Mouse (Mus musculus) limb, embryonic 12.5 days (tissue): ENCODE data around the gene Pinlyp. TPM values are rescaled to one million over a fixed set of nuclear protein-coding genes. Genes with fewer than 3 reads are reported as not detected.
A peak's percentile ranks its signal among the peaks of the same experiment; 100 is the strongest.
"Not testable (repeated sequence)": the region's sequence is repeated elsewhere in the genome, so short reads cannot be mapped to it uniquely, and the experiment has no call there.

Experiments used
- ATAC-seq: fragments of 200-750 bp; cut with Nextera tagmentation; 2 replicates; pipeline ENCODE4 v1.8.0; 2017; ENCODE audit warnings: low read depth, moderate TSS enrichment; ENCODE audit not compliant: insufficient number of reproducible peaks, insufficient read depth, low FRiP score, low TSS enrichment
- H3K27ac ChIP-seq: fragments of 300-500 bp; sonication (generic); 2 replicates; pipeline ENCODE4 v1.5.1; 2016; ENCODE audit warnings: mild to moderate bottlenecking, moderate library complexity
- H3K27me3 ChIP-seq: fragments of 300-500 bp; sonication (generic); 2 replicates; pipeline ENCODE4 v1.6.1; 2016; ENCODE audit warnings: mild to moderate bottlenecking, moderate library complexity
- H3K36me3 ChIP-seq: fragments of 300-500 bp; sonication (generic); 2 replicates; pipeline ENCODE4 v1.6.1; 2016; ENCODE audit warnings: mild to moderate bottlenecking, moderate library complexity
- H3K4me1 ChIP-seq: fragments of 300-500 bp; sonication (generic); replicated peaks from 2 replicates; pipeline ENCODE4 v1.6.1; 2016
- H3K4me2 ChIP-seq: fragments of 300-500 bp; sonication (generic); 2 replicates; pipeline ENCODE4 v1.6.1; 2016; ENCODE audit warnings: mild to moderate bottlenecking, moderate library complexity
- H3K4me3 ChIP-seq: fragments of 300-500 bp; sonication (generic); replicated peaks from 2 replicates; pipeline ENCODE4 v1.5.1; 2016; ENCODE audit warnings: mild to moderate bottlenecking
- H3K9ac ChIP-seq: fragments of 300-500 bp; sonication (generic); replicated peaks from 2 replicates; pipeline ENCODE4 v1.6.1; 2016; ENCODE audit warnings: mild to moderate bottlenecking, moderate library complexity
- H3K9me3 ChIP-seq: fragments of 300-500 bp; sonication (generic); 2 replicates; pipeline ENCODE4 v1.6.1; 2016; ENCODE audit warnings: mild to moderate bottlenecking, moderate library complexity
- WGBS: fragments of 180-500 bp; shearing (Covaris S2); methylation state at CpG from one replicate; pipeline ENCODE4 v1.1.7; 2016; 5-methylcytosine and 5-hydroxymethylcytosine counted together
- polyA plus RNA-seq: library from polyadenylated mRNA; unstranded; fragments of >200 nt; fragmentation: Nextera tagmentation; extraction: Ambion mirVana; gene quantifications from 2 replicates; pipeline ENCODE4 v1.2.1, GENCODE M21; 2016

Pinlyp gene
- polyA plus RNA-seq, 1 experiment from 2014 or later = not detected

GRCm38 (mm10) chr7:24520054-24520453 lies 25.9 kb downstream of the Pinlyp start:
- ATAC-seq = not testable (repeated sequence)
- WGBS = 87% methylated on average over 10 of the region's 10 CpGs
- H3K36me3 ChIP-seq = peaks cover 26% of the 10 kb centered on the region

DNA sequence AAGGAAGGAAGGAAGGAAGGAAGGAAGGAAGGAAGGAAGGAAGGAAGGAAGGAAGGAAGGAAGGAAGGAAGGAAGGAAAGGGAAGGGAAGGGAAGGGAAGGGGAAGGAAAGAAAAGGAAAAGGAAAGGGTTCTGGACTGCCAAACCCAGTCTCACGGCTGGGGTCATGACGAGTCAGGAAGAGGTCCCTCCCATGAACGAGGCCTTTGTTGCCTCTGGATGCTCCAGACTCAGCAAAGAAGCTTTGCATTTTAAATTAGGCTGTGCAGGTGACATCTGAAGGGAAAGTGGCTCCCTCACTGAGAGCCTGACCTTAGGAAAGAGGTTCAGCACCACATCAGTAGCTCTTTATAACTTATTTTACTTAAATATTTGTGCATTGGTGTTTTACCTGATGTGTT lies 26.8 kb downstream of the Pinlyp start:
- H3K9ac ChIP-seq = no peak overlapping the region
- 73% methylated on average over 3 of the region's 3 CpGs for WGBS
- H3K27ac ChIP-seq = no peak overlapping the region
- ATAC-seq = no peak
- H3K4me3 ChIP-seq = no peak overlapping the region
- H3K36me3 ChIP-seq = peaks cover 35% of the 10 kb centered on the region
- H3K4me2 ChIP-seq = no peak overlapping the region
- H3K4me1 ChIP-seq = no peaks in the 10 kb centered on the region
- no peaks in the 10 kb centered on the region for H3K9me3 ChIP-seq
- no peaks in the 10 kb centered on the region for H3K27me3 ChIP-seq

More at GRCm38 (mm10) chr7:24520054-24520453, 25.9 kb downstream of the Pinlyp start:
- H3K9me3 ChIP-seq, H3K27ac ChIP-seq, H3K4me2 ChIP-seq, H3K9ac ChIP-seq, H3K4me3 ChIP-seq, H3K27me3 ChIP-seq, H3K4me1 ChIP-seq: not testable (repeated sequence)

GRCm38 (mm10) chr7:24517654-24518053 lies 28.3 kb downstream of the Pinlyp start:
- Histone ChIP-seq H3K9ac (no peak overlapping the region), H3K4me2 (no peak overlapping the region), H3K4me1 (no peaks in the 10 kb centered on the region), H3K4me3 (no peak overlapping the region), H3K36me3 (peaks cover 50% of the 10 kb centered on the region), H3K9me3 (no peaks in the 10 kb centered on the region), H3K27me3 (no peaks in the 10 kb centered on the region), H3K27ac (no peak overlapping the region)
- 70% methylated on average over 6 of the region's 6 CpGs for WGBS
- no peak for ATAC-seq

GRCm38 (mm10) chr7:24517077-24517476 lies 28.8 kb downstream of the Pinlyp start:
- Histone ChIP-seq H3K9me3 (no peaks in the 10 kb centered on the region), H3K4me1 (no peaks in the 10 kb centered on the region), H3K27me3 (no peaks in the 10 kb centered on the region), H3K36me3 (peaks cover 56% of the 10 kb centered on the region), H3K4me2 (no peak overlapping the region), H3K9ac (no peak overlapping the region), H3K4me3 (no peak overlapping the region), H3K27ac (no peak overlapping the region)
- no peak for ATAC-seq
- WGBS = 55% methylated on average over 5 of the region's 5 CpGs

DNA sequence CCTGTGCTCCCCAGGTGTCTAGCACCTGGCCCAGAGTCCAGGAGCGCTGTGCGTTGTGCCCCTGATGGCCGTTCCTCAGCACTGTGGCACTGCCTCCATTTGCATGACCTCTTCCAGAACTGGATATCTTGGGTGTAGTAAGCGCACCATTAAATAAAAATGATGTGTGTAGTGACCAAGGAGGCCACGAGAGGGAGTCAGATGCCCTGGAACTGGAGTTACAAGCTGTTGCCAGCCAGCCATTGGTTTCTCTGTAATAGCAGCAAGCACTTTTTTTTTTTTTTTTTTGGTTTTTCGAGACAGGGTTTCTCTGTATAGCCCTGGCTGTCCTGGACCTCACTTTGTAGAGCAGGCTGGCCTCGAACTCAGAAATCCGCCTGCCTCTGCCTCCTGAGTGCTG lies 29.6 kb downstream of the Pinlyp start:
- H3K9ac ChIP-seq, H3K4me3 ChIP-seq, H3K4me2 ChIP-seq, H3K27me3 ChIP-seq, H3K4me1 ChIP-seq, ATAC-seq, H3K27ac ChIP-seq, H3K9me3 ChIP-seq: not testable (repeated sequence)
- peaks cover 63% of the 10 kb centered on the region for H3K36me3 ChIP-seq
- 71% methylated on average over 8 of the region's 8 CpGs for WGBS

DNA sequence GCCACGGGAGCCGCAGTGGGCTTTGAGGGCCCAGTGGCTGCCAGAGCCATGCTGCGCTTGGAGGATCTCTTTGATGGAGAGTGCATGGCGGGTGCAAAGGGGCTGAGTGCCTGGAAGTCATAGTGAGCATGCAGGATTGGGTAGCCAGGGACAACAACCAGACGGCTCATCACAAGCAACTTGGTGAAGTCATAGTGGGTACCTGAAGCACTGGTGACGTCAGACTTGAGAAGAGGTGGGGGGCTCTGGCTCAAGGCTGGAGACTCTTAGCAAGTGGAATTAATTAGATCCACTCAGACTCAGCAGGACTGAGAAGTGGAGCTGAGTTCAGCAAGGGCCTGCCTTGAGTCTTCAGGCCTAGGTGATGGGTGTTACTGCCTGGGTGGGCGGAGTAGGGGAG lies 33.6 kb downstream of the Pinlyp start, which contains the start of gene AC161166.1:
AC161166.1 (minus strand) TSS at position 101 of the 400 bp plus-strand sequence.
- H3K9ac ChIP-seq = no peak within 1 kb of the TSS
- H3K27ac ChIP-seq = peak within 1 kb of the TSS; percentile 12; the same call in 1 of the 2 replicates
- no peaks in the 10 kb centered on the region for H3K9me3 ChIP-seq
- no peaks in the 10 kb centered on the region for H3K27me3 ChIP-seq
- 90% methylated on average over 7 of the region's 7 CpGs for WGBS
- no peak within 1 kb of the TSS for H3K4me3 ChIP-seq
- H3K4me1 ChIP-seq = peaks cover 7% of the 10 kb centered on the region
- ATAC-seq = no peak
- H3K36me3 ChIP-seq = peaks cover 67% of the 10 kb centered on the region
- no peak within 1 kb of the TSS for H3K4me2 ChIP-seq

GRCm38 (mm10) chr7:24507726-24508114 lies 38.2 kb downstream of the Pinlyp start:
- H3K4me3 ChIP-seq = peak overlapping the region; percentile 63
- ATAC-seq = no peak; the same call in none of the 2 replicates
- H3K36me3 ChIP-seq = peaks cover 23% of the 10 kb centered on the region
- H3K27ac ChIP-seq = peak overlapping the region; percentile 99
- no peaks in the 10 kb centered on the region for H3K9me3 ChIP-seq
- H3K9ac ChIP-seq = peak overlapping the region; percentile 90
- under 1% methylated on average over 20 of the region's 20 CpGs for WGBS
- peak overlapping the region; percentile 77 for H3K4me2 ChIP-seq
- H3K4me1 ChIP-seq = peaks cover 30% of the 10 kb centered on the region
- peaks cover 12% of the 10 kb centered on the region; the same call in 1 of the 2 replicates for H3K27me3 ChIP-seq

DNA sequence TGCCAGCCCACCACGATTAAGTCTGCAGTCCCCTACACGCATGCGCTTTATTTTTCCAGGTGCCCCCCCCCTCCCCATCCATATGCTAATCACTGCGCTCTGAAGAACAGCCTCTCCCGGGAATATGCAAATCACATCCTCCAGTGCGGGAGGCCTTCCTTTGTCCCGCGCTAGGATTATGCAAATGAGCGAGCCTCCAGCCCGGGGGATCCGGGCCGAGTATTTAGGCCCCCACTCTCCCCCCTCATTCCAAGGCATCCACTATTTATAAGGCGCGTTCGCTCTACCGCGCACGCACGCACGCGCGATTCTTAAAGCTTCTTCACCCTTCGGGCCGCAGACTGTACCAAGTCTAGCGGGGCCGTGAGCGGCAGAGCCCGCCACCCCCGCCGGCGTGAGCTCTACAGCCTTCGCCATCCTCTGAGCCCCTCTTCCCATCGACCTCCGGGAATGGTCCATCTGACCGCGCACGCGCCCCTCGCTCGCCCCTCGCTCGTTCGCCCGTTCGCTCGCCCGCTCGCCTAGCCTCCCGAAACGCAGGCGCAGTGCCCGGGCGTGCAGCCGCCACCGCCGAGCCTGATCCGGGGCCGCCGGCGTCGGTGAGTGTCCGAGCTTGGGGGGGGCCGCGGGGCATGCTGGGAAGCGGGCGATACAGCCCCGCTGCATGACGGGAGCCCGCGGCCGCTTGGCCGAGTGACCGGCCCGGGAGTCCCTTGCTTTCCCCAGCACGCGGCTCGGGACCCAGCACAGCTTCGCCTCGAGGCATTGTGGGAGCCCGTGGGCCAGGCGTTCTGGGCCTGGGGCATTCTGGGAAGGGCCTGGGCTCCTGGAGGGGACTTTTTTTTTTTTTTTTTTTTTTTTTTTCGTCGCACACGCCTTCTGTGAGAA lies 38.8 kb downstream of the Pinlyp start, which contains the start of gene Zfp428:
Zfp428 (plus strand) TSS at position 169 of the 888 bp plus-strand sequence.
- peaks cover 30% of the 10 kb centered on the region for H3K4me1 ChIP-seq
- H3K4me3 ChIP-seq = peak within 1 kb of the TSS; percentile 63
- no peaks in the 10 kb centered on the region for H3K9me3 ChIP-seq
- peaks cover 16% of the 10 kb centered on the region for H3K36me3 ChIP-seq
- peak; percentile 84 for ATAC-seq
- peaks cover 18% of the 10 kb centered on the region; the same call in 1 of the 2 replicates for H3K27me3 ChIP-seq
- peak within 1 kb of the TSS; percentile 90 for H3K9ac ChIP-seq
- H3K27ac ChIP-seq = peak within 1 kb of the TSS; percentile 99
- H3K4me2 ChIP-seq = peak within 1 kb of the TSS; percentile 77
- under 1% methylated on average over 84 of the region's 84 CpGs for WGBS

DNA sequence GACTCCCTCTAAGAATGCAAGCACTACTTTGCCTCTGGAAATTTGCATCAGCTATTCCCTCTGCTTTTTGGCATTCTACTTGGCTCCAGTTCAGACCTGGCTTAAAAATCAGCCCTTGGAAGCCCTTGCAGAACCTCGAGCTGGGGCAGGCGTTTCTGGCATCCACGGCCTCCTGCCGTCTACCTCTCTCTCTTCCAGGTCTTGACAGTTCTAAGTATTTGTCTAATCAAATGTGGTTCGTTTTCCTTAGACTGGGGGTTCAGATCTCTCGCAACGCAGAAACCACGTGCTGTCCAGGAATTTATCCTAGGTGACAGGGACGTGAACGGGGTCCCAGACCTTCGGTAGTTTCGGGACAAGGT lies 39.5 kb downstream of the Pinlyp start:
- under 1% methylated on average over 12 of the region's 12 CpGs for WGBS
- 0 out of 2 replicates have a peak, but pooled peaks have one; percentile 1 for ATAC-seq
- Histone ChIP-seq H3K9ac (peak overlapping the region; percentile 90), H3K4me1 (peaks cover 30% of the 10 kb centered on the region), H3K9me3 (no peaks in the 10 kb centered on the region), H3K36me3 (peaks cover 10% of the 10 kb centered on the region), H3K27ac (peak overlapping the region; percentile 99), H3K4me2 (peak overlapping the region; percentile 77), H3K4me3 (peak overlapping the region; percentile 63), H3K27me3 (peaks cover 23% of the 10 kb centered on the region; the same call in 1 of the 2 replicates)

DNA sequence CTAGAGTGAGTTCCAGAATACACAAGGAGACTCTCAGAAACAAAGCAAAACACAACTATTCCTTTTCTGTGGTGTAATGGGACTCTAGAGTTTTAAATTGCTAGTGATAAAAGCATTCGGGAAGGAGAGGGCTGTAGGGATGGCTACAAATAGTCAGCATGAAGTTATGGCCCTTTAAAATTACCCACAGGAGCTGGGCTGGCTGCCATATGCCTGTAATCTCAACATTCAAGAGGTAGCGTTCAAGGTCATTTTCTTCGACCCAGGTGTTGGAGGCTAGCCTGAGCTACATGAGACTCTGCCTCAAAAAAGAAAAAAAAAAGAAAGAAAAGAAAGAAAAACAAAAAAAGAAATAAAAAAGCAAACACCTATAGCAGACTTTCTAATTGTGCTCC lies 39.9 kb downstream of the Pinlyp start:
- Histone ChIP-seq H3K4me1 (peaks cover 30% of the 10 kb centered on the region), H3K4me2 (peak overlapping the region; percentile 77), H3K4me3 (peak overlapping the region; percentile 63), H3K27ac (peak overlapping the region; percentile 99), H3K27me3 (peaks cover 27% of the 10 kb centered on the region), H3K9ac (peak overlapping the region; percentile 90; the same call in 1 of the 2 replicates), H3K36me3 (peaks cover 7% of the 10 kb centered on the region; the same call in 1 of the 2 replicates), H3K9me3 (no peaks in the 10 kb centered on the region)
- ATAC-seq = no peak
- 5% methylated on average over 3 of the region's 3 CpGs for WGBS

- 0 out of 2 replicates have a peak, but pooled peaks cover 4% of the 10 kb centered on the region for H3K9me3 ChIP-seq
- H3K4me2 ChIP-seq = peak overlapping the region; percentile 77
- peaks cover 31% of the 10 kb centered on the region for H3K4me1 ChIP-seq
- peak overlapping the region; percentile 99 for H3K27ac ChIP-seq
- peaks cover 5% of the 10 kb centered on the region; the same call in 1 of the 2 replicates for H3K36me3 ChIP-seq
- 15% methylated on average over 15 of the region's 15 CpGs for WGBS
- H3K4me3 ChIP-seq = peak overlapping the region; percentile 63; the same call in 1 of the 2 replicates
- H3K9ac ChIP-seq = no peak overlapping the region
- ATAC-seq = no peak
- peaks cover 32% of the 10 kb centered on the region for H3K27me3 ChIP-seq
Observed at GRCm38 (mm10) chr7:24505447-24506064, 40.4 kb downstream of the Pinlyp start.
